Mouse (Mus musculus) 3134 (cell line): ENCODE measurements around the gene Gpc3.

ENCODE experiments used
- DNase-seq: peaks from one replicate; pipeline ENCODE4 v3.0.0-alpha.2; 2011; ENCODE audit warnings: low spot score; ENCODE audit not compliant: insufficient read length; ENCODE audit errors: extremely low read depth

Gene Gpc3

GRCm38 (mm10) chrX:52613328-52614030 lies at the start of gene Gpc3:
Gene Gpc3, minus strand, starts transcription at chrX:52613950.
- peak; percentile 1 for DNase-seq

- no peak for DNase-seq
Observed at GRCm38 (mm10) chrX:52651975-52652374, 38.2 kb upstream of the Gpc3 start.

- no peak for DNase-seq
Observed at GRCm38 (mm10) chrX:52651472-52651948, 37.8 kb upstream of the Gpc3 start.

DNA sequence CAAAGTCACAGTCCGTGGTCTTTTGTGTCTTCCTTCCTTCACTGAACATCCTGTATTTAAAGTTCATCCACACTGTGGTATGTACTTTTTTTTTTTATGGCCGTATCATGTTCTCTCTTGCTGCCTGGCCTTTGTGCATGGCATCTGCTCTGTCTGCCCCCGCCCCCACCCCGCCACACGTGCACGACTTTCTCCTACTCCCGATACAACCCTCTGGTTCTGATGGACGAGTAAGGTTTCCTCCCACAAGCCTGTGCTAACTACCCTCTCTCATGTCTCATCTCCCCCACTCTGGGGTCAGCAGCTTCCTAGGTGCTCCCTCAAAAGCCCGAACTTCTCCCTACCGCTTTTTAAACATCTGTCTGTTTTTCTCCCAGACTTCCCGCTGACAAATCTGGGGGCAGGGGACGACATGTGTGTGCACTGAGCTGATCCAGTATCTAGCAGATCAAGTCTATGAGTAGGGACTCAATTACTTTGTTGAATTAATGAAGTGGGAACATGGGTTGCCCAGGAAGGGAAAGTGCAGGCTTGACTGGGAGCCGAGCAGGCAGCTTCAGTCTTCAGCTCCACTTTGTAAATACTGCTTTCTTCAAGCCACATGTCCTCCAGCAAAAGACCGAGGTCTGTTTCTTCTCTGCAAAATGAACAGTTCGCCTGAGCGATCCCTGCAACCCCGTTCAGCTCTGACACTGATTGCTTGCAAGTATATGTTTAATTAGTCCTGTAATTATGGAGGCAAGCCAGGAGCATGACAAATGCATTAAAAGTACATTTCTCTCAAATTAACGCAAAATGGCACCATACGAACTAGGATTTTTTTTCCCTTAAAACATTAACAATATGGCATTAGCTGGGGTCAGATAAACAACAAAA lies 35.4 kb upstream of the Gpc3 start:
- no peak for DNase-seq

DNA sequence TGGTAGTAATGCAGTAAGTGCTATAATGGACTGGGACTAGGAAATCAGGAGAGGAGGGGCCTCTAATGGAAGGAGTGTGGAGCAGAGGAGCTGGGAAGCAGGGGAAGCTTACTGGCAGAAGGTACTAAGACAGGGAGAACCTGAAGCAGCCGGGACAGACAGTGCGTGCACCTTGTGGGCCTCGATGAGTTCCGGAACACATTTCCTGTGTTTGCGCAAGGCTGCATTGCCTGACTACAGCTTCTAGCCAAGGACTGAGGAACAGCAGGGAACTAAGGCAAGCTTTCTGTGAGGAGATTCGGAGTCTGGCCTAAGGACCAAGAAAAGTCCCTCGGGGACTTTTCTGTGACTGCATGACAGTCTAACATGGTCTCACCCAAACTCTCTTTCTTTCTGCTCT lies 30.6 kb upstream of the Gpc3 start:
- no peak for DNase-seq

- no peak for DNase-seq
Observed at GRCm38 (mm10) chrX:52643350-52643749, 29.6 kb upstream of the Gpc3 start.

DNA sequence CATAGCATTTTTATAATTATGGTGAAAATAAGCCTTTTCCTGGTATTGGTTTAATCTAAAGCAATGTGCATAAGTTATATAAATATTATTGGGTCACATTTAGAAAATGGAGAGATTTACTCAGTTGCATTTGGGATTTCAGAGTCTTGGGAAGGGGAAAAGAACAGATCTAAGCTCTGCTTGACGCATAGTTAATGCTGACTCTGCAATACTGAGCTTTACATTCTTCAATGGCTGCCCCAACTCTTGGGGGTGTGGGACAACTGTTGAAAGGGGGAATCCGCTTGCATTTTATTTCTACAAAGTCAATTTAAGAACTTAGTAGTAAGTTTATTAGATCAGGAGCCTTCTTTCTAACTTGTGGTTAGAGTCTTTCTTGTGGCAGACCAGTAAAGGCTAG lies 28.4 kb upstream of the Gpc3 start:
- DNase-seq, result no peak

- DNase-seq, result no peak
Observed at GRCm38 (mm10) chrX:52637419-52637818, 23.7 kb upstream of the Gpc3 start.

DNA sequence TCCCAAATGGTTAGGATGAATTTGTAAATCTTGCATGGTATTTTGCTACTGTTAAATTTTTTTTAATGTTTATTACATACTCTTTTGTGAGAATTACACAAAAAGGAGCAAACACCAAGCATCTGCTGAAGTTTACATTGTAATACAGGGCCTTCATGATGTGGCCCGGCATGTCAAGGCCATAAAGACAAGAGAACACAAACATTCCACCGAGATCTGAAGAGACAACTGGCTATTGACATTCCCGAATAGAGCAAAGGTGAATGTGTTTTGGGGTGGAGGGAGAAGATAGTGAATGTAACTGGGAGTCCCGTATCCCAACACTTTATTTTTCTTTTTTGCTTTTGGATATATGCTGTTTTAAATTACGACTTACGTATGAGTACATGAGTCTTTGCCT lies 20.2 kb upstream of the Gpc3 start:
- no peak for DNase-seq

GRCm38 (mm10) chrX:52632688-52633324 lies 19.1 kb upstream of the Gpc3 start:
- no peak for DNase-seq

DNA sequence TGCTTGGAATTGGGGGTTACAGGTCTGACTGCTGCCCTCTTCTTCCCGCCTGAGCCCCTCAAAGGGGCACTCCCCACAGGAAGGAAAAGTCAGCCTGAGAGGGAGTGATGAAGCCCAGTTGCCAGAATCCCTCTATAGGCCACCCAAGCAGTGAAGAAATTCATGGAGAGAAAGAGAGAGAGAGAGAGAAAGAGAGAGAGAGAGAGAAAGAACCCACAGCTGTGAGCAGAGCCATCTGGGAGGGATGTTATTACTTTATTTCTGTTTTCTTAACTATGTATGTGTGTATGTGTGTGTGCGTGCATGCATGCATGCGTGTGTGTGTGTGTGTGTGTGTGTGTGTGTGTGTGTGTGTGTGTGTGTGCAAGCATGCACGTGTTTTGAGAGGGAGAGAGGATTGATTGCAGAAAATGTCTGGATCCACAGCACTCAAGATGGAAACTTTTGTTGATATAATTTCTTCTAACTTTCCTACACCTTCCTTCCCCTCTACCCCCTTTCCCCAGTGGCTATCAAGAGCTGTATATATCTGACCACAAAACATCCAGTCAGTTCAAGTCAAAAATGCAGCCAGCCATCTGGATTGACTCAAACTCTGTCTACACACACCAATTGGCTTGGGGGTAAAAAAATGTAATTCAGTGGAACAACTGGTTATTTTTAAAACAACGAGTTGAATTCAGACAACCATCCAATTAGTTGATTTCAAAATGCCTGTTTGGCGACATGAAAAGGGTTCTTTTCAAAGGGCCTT lies 13.4 kb upstream of the Gpc3 start:
- no peak for DNase-seq

- no peak for DNase-seq
Observed at GRCm38 (mm10) chrX:52617813-52618212, 4.1 kb upstream of the Gpc3 start.

DNA sequence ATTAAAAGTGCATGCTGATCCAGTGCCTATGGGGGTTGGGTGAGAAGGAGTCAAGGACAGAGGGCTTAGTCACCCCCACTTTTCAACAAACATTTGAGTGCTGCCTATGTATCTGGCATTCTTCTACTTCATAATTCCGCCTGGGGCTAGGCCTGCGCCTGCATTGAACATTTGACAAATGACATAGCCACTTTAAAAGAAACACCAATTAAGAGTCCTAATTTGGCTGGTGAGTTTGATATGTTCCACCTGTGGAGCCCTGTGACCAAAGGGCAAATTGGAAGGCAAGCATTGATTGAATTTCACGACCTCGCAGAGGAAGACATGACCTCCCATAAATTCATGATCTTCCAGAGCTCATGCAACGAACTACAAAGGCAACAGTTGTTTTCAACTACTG lies 2.4 kb upstream of the Gpc3 start:
- DNase-seq, result no peak

DNA sequence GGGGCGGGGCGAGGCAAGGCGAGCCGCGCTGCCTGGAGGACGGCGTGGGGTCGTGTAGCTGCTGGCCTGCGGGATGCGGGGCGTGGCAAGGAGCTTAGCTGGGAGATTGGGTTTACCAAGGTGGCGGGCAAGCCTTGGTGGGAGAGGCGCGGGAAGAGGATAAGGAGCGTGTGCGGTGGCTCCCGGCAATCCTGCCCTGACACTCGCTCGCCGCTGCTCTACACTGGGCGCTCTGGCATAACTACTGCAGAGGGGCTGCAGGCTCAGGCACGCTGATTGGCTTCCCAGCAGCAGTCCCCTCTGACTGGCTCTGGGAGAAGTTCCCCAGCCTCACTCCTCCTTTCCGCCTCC lies 256 bp upstream of the Gpc3 start:
- no peak for DNase-seq

DNA sequence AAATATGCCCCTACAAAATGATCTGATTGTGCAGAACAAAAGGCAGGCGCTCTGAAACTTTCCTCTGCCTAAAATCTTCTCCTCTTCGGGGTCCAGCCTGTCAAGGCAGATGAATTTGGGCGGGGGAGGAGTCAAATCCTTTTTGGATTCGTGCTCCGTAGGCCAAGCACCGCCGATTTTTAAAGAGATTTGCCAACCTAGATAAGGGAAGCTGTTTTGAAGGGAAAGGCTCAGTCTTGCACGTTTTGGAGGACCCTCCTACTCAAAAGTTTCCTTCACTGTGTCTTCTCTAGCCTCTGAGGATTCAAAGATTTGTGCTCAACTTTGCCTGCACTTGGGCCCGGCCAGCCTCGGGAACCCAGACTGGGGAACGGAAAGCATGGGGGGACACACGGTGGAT lies 944 bp downstream of the Gpc3 start:
- DNase-seq, result no peak

- no peak for DNase-seq
Observed at GRCm38 (mm10) chrX:52611987-52612670, 1.6 kb downstream of the Gpc3 start.

DNA sequence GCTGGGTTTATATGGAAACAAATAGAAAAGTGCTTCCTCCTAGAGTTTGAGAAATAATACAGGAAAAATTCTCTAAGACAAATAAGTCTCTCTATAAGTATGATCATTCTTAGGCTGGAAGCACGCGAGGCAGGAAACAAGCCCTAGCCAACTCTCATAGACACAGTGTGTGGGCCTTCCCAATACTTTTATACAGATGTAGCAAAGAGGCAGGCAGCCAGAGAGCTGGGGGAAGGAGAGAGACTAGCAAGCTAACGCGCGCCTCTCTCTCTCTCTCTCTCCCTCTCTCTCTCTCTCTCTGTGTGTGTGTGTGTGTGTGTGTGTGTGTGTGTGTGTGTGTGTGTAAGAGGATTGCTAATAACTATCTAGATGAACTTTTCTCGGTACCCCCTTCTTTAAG lies 2.2 kb downstream of the Gpc3 start:
- DNase-seq, result no peak

DNA sequence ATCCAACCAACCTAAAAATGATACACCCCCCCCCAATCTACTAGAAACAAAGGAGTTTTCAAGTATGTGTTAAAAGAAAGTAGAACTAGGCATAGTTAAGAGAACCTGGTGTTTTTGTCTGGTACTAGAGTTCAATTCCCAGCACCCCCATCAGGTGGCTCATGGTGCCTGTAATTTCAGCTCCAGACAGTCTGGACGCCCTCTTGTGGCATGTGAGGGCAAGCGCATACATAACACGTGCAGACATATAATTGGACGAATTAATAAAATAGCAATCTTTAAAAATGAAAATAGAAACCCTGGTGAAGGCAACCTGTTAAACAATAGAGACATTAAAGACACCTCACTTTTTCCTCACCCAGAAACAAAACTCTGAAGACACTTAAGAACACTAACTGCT lies 10.6 kb downstream of the Gpc3 start:
- DNase-seq, result no peak

DNA sequence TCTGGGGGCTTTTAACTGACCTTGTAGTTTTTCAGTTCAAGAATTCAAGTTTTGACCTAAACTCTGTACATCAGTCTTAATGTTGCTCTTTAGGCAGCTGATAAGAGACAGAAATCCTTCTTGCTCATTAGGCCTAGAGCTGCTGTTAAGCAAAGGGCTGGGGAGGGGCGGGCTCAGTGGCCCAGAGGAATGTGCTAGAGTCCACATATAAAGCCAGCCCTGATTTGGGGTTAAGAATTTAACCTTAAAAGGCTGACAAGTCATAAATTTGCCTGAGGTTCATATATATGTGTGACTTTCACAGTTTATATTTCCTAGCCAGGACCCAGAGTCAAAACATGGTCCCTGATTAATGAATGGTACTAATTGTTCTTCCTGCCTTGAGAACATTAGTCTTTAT lies 14.5 kb downstream of the Gpc3 start:
- no peak for DNase-seq

DNA sequence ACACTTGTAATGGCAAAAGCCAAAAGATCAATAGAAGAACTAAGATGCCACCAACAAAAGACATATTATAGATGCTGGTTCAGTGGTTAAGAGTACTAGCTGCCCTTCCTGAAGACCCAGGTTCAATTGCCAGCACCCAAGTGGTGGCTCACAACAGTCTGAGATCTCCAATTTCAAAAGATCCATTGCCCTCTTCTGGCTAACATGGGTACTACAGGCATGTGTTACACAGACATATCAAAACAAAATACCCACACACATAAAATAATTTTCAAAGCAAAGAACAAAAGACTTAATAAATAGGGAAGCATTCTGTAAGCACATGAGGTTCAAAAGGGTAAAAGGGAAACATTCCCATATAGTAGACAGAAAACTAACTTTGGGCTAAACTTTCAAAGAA lies 26.1 kb downstream of the Gpc3 start:
- no peak for DNase-seq
